Mouse (Mus musculus): Measurements from ENCODE around the gene Usp1. TPM values are rescaled to one million over a fixed set of nuclear protein-coding genes. Genes with fewer than 3 reads are reported as not detected.
A peak's percentile ranks its signal among the peaks of the same experiment; 100 is the strongest.

Gene Usp1
- 90.1 and 107 TPM in 2 replicates for polyA plus RNA-seq (2015; fragmentation: Nextera tagmentation; extraction: Ambion mirVana)

GRCm38 (mm10) chr4:98923568-98924070 is at the start of gene Usp1:
Gene Usp1, plus strand, starts transcription at chr4:98923810.
- Histone ChIP-seq H3K27ac (peak within 1 kb of the TSS; percentile 99), H3K4me2 (replicated peaks) (peak within 1 kb of the TSS; percentile 77), H3K4me3 (replicated peaks) (peak within 1 kb of the TSS; percentile 99), H3K36me3 (no peaks in the 10 kb centered on the region), H3K27me3 (replicated peaks) (no peaks in the 10 kb centered on the region), H3K9me3 (no peaks in the 10 kb centered on the region), H3K9ac (peak within 1 kb of the TSS; percentile 97), H3K4me1 (replicated peaks) (peaks cover 3% of the 10 kb centered on the region; the same call in 1 of the 2 replicates)
- under 1% methylated on average over 65 of the region's 67 CpGs for WGBS
- peak; percentile 59 for ATAC-seq

GRCm38 (mm10) chr4:98882706-98883105 is 40.9 kb upstream of the Usp1 start:
- Histone ChIP-seq H3K4me3 (replicated peaks) (no peak overlapping the region), H3K4me1 (replicated peaks) (no peaks in the 10 kb centered on the region), H3K27ac (no peak overlapping the region), H3K27me3 (replicated peaks) (no peaks in the 10 kb centered on the region), H3K9me3 (no peaks in the 10 kb centered on the region), H3K9ac (no peak overlapping the region), H3K4me2 (replicated peaks) (no peak overlapping the region), H3K36me3 (no peaks in the 10 kb centered on the region)
- ATAC-seq, result no peak
- 73% methylated on average over 3 of the region's 3 CpGs for WGBS

DNA sequence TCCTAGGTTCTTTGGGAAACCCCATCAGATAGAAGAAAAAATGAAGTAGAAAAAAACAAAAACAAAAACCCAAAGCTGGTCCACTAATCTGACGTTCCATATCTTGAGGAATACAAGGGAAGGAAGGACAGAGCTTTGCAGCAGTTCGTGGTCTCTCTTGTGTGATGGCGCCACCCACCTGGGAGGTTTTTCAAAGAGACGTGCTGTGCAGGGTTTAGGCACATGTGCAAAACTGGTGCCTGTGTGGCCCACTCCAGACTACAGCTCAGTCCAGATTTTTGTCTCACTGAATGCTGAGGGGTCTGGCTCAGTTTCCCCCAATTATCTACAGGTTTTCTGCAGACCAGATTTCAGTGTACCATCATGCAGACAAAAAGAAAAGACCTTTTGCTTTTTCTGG is 37.2 kb upstream of the Usp1 start:
- Histone ChIP-seq H3K9ac (no peak overlapping the region), H3K27me3 (replicated peaks) (no peaks in the 10 kb centered on the region), H3K4me3 (replicated peaks) (no peak overlapping the region), H3K36me3 (no peaks in the 10 kb centered on the region), H3K9me3 (no peaks in the 10 kb centered on the region), H3K4me1 (replicated peaks) (no peaks in the 10 kb centered on the region), H3K27ac (no peak overlapping the region), H3K4me2 (replicated peaks) (no peak overlapping the region)
- 80% methylated on average over 4 of the region's 4 CpGs for WGBS
- ATAC-seq, result no peak

DNA sequence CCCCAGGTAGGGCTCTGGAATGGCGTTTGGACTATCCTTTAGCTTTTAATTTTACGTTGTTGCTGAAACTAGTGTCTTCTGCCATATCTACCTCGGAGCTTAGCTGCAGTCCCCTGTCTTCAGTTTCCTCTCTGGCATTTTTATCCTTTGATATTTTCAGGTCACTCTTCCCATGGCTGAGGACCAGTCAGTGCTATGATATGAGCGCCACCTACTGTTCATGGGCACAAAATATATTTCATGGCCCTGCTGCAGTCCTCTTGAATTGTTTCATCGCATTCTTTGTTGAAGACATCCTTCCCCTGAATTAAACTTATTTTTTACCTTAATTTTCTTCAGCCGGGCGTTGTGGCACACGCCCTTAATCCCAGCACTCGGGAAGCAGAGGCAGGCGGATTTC is 36.5 kb upstream of the Usp1 start:
- H3K27me3 ChIP-seq (replicated peaks), result no peaks in the 10 kb centered on the region
- ATAC-seq, result peak; percentile 82; the same call in 1 of the 2 replicates
- no peaks in the 10 kb centered on the region for H3K9me3 ChIP-seq
- WGBS, result 24% methylated on average over 10 of the region's 10 CpGs
- H3K27ac ChIP-seq, result no peak overlapping the region
- no peaks in the 10 kb centered on the region for H3K36me3 ChIP-seq
- H3K4me1 ChIP-seq (replicated peaks), result no peaks in the 10 kb centered on the region
- H3K4me3 ChIP-seq (replicated peaks), result no peak overlapping the region
- H3K4me2 ChIP-seq (replicated peaks), result no peak overlapping the region
- no peak overlapping the region for H3K9ac ChIP-seq

DNA sequence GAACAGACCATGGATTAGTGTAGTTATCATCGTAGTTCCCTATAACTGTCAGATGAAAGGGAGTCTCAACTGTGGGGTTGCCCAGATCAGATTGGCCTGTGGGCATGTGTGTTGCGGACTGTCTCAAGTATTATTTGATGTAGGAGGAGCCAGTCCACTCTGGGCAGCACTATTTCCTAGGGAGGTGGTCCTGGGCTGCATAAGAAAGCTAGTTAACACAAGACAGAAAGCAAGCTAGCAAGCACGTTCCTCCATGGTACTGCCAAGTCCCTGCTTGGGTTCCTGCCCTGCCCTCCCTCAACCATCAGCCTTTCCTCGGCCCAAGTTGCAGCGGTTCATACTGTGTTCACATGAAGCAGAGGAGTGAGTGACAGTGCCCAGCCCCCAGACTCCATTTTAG is 13.4 kb upstream of the Usp1 start:
- ATAC-seq, result no peak
- no peaks in the 10 kb centered on the region for H3K27me3 ChIP-seq (replicated peaks)
- H3K4me1 ChIP-seq (replicated peaks), result no peaks in the 10 kb centered on the region
- H3K4me3 ChIP-seq (replicated peaks), result no peak overlapping the region
- WGBS, result 91% methylated on average over 5 of the region's 5 CpGs
- no peak overlapping the region for H3K27ac ChIP-seq
- H3K4me2 ChIP-seq (replicated peaks), result no peak overlapping the region
- no peaks in the 10 kb centered on the region for H3K9me3 ChIP-seq
- H3K36me3 ChIP-seq, result no peaks in the 10 kb centered on the region
- no peak overlapping the region for H3K9ac ChIP-seq

DNA sequence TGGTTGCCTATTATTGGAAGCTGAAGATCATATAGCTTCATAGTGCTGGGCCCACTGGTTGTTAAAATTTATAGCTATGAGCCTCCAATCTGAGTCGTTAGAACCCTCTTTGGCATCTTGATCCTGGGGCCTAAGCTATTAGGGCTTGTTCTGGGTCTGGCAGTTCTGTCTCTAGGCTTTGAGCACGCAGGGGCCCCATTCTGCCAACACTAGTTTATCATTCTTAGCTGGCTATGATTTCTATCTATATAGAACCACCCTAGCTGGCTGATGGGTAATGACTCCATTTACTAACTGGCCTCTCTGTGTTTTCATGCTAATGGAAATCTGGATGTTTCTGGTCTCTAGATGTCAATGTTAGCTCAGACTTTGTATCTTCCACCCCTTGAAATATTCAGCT is 5.9 kb upstream of the Usp1 start:
- no peaks in the 10 kb centered on the region for H3K27me3 ChIP-seq (replicated peaks)
- no peaks in the 10 kb centered on the region for H3K9me3 ChIP-seq
- no peak overlapping the region for H3K9ac ChIP-seq
- H3K36me3 ChIP-seq, result no peaks in the 10 kb centered on the region
- peak; percentile 61 for ATAC-seq
- H3K4me1 ChIP-seq (replicated peaks), result peaks cover 3% of the 10 kb centered on the region; the same call in 1 of the 2 replicates
- H3K27ac ChIP-seq, result peak overlapping the region; percentile 77
- WGBS, result 48% methylated on average over 2 of the region's 2 CpGs
- peak overlapping the region; percentile 32 for H3K4me2 ChIP-seq (replicated peaks)
- H3K4me3 ChIP-seq (replicated peaks), result no peak overlapping the region

GRCm38 (mm10) chr4:98918204-98918603 is 5.4 kb upstream of the Usp1 start:
- H3K9me3 ChIP-seq, result no peaks in the 10 kb centered on the region
- ATAC-seq, result peak; percentile 83
- no peak overlapping the region for H3K4me3 ChIP-seq (replicated peaks)
- H3K27me3 ChIP-seq (replicated peaks), result no peaks in the 10 kb centered on the region
- H3K36me3 ChIP-seq, result no peaks in the 10 kb centered on the region
- no peak overlapping the region for H3K9ac ChIP-seq
- 63% methylated on average over 1 of the region's 1 CpGs for WGBS
- peaks cover 3% of the 10 kb centered on the region; the same call in 1 of the 2 replicates for H3K4me1 ChIP-seq (replicated peaks)
- no peak overlapping the region for H3K27ac ChIP-seq
- H3K4me2 ChIP-seq (replicated peaks), result no peak overlapping the region

GRCm38 (mm10) chr4:98920896-98921295 is 2.7 kb upstream of the Usp1 start:
- H3K4me3 ChIP-seq (replicated peaks), result no peak overlapping the region
- H3K9me3 ChIP-seq, result no peaks in the 10 kb centered on the region
- no peaks in the 10 kb centered on the region for H3K36me3 ChIP-seq
- H3K4me1 ChIP-seq (replicated peaks), result peaks cover 3% of the 10 kb centered on the region; the same call in 1 of the 2 replicates
- H3K4me2 ChIP-seq (replicated peaks), result no peak overlapping the region
- H3K27ac ChIP-seq, result no peak overlapping the region
- 91% methylated on average over 4 of the region's 4 CpGs for WGBS
- no peaks in the 10 kb centered on the region for H3K27me3 ChIP-seq (replicated peaks)
- ATAC-seq, result no peak
- H3K9ac ChIP-seq, result no peak overlapping the region

DNA sequence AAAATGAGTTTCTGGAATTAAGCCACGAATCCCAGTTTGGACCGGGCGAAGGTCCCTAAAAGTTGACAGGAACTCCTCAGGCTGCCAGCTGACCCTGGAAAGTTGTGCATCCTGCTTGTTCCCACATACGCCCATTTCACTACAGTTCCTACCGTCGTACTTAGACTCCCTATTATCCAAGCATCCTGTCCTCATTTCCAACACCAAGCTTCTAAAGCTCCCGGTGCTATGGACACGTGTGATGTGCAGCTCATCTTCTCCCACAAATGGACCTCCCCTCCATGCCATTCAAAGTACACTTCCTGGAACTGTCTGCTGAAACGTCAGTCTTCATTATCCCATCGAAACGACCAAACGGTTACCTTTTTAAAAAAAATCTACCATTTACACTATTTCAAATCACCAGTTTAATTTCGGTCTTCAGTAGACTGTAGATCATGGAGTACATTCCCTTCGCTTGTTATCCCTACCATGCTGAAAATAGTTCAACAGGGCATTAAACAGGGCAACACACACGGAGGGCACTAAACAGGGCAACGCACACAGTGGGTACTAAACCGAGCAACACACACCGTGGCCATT is 1.5 kb upstream of the Usp1 start:
- 8% methylated on average over 18 of the region's 18 CpGs for WGBS
- Histone ChIP-seq H3K4me3 (replicated peaks) (peak overlapping the region; percentile 99), H3K36me3 (no peaks in the 10 kb centered on the region), H3K4me2 (replicated peaks) (peak overlapping the region; percentile 77), H3K9me3 (no peaks in the 10 kb centered on the region), H3K27ac (peak overlapping the region; percentile 96), H3K9ac (peak overlapping the region; percentile 83), H3K4me1 (replicated peaks) (peaks cover 3% of the 10 kb centered on the region; the same call in 1 of the 2 replicates), H3K27me3 (replicated peaks) (no peaks in the 10 kb centered on the region)
- 0 out of 2 replicates have a peak, but pooled peaks have one; percentile 0 for ATAC-seq

GRCm38 (mm10) chr4:98922643-98923567 is 705 bp upstream of the Usp1 start:
- ATAC-seq, result peak; percentile 94

DNA sequence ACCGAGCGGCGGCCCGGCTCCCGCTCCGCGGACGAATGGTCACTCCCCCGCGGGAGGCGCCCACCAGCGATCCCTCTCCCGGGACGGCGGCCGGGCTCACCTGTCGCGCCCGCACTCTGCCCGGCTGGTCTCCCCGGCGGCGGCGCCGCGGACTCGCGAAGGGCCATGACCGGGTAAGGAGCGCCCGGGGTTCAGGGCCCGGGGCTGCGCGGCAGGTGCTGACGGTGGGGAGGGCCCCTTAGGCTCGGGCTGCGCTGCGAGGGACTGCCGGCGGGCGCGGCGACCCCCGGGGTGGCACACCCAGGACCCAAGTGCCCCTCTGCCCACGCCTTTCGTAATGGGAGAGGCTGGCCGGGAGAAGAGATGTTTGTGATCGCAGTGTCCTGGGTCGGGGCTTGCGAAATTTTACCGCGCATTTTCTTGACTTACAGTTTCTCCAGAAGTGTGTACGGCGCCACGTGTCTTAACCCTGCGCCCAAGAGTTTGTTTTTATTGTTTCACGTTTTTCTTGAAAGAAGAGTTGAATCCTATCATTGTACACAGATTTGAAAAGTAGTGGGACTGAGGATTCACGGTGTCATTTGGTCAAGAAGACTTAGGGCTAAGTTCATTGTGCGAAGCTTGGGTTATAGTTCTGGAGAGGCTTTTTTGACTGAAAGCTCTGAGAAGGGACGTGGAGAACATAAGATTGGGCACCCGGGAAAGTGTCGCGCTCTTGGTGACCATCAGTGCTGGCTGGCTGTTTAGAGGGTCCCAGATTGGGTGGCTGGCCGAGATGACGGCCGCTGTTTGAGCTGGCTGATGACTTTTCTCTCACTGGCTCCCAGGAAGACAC is 678 bp downstream of the Usp1 start:
- Histone ChIP-seq H3K4me2 (replicated peaks) (peak overlapping the region; percentile 68), H3K4me3 (replicated peaks) (peak overlapping the region; percentile 99), H3K27ac (peak overlapping the region; percentile 99), H3K36me3 (no peaks in the 10 kb centered on the region), H3K9ac (peak overlapping the region; percentile 97), H3K9me3 (no peaks in the 10 kb centered on the region), H3K27me3 (replicated peaks) (no peaks in the 10 kb centered on the region), H3K4me1 (replicated peaks) (peaks cover 3% of the 10 kb centered on the region; the same call in 1 of the 2 replicates)
- WGBS, result under 1% methylated on average over 65 of the region's 66 CpGs
- peak; percentile 19; the same call in 1 of the 2 replicates for ATAC-seq

More at GRCm38 (mm10) chr4:98922643-98923567, 705 bp upstream of the Usp1 start:
- WGBS, result under 1% methylated on average over 53 of the region's 53 CpGs
- peak overlapping the region; percentile 99 for H3K27ac ChIP-seq
- H3K9ac ChIP-seq, result peak overlapping the region; percentile 83
- H3K27me3 ChIP-seq (replicated peaks), result no peaks in the 10 kb centered on the region
- H3K4me2 ChIP-seq (replicated peaks), result peak overlapping the region; percentile 77
- H3K36me3 ChIP-seq, result no peaks in the 10 kb centered on the region
- no peaks in the 10 kb centered on the region for H3K9me3 ChIP-seq
- peaks cover 3% of the 10 kb centered on the region; the same call in 1 of the 2 replicates for H3K4me1 ChIP-seq (replicated peaks)
- H3K4me3 ChIP-seq (replicated peaks), result peak overlapping the region; percentile 99

DNA sequence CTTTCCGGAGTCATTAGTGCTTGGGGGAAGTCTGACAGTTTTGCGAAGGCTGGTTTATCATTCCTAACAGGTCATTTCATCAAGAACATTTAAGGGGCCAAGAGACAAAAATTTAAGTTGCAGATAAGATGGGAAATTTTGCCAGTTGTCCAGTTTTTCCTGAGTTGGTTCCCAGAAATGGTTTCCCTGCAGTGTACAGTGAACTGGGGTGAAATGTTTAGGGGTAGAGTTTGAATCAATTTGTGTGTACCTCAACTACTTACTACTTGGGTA is 1.2 kb downstream of the Usp1 start:
- no peaks in the 10 kb centered on the region for H3K9me3 ChIP-seq
- H3K27me3 ChIP-seq (replicated peaks), result no peaks in the 10 kb centered on the region
- H3K9ac ChIP-seq, result peak overlapping the region; percentile 97
- peak overlapping the region; percentile 68 for H3K4me2 ChIP-seq (replicated peaks)
- peak overlapping the region; percentile 99 for H3K4me3 ChIP-seq (replicated peaks)
- H3K4me1 ChIP-seq (replicated peaks), result peaks cover 3% of the 10 kb centered on the region; the same call in 1 of the 2 replicates
- H3K36me3 ChIP-seq, result no peaks in the 10 kb centered on the region
- peak overlapping the region; percentile 99 for H3K27ac ChIP-seq
- WGBS, result 0% methylated on average over 2 of the region's 2 CpGs
- ATAC-seq, result no peak
